Comparison of ENCODE assay signal across 8 mouse cellular contexts in the genomic region with DNA sequence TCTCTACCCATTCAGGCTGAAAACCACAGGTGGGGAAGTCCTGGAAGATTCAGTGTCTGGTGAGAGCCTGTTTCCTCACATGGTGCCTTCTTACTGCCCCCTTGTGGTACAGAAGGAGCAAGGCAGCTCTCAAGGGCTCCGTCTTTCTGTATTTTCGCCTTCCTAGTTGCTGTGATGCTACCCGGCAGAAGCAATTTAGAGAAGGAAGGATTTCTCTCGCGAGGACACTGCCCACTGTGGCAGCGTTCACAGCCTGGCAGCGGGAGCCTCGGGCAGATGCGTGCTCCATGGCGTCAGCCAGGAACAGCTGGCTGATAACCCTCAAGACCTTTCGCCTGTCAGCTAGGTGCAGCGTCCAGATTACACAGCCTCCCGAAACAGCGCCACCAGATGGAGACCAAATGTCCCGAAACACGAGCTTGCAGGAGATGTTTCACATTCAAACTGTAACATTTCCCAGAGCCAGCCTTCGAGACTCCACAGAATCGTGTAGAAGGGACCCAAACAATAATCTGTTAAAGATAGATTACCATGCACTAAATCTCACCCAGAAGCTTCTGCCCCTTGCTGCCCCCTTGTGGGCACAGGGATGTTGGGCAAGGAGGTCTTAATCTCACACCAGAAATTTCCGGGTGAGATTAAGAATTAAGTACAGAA. TPM values are rescaled to one million over a fixed set of nuclear protein-coding genes. Genes with fewer than 3 reads are reported as not detected.
DNase-seq lines count a peak whose midpoint lies in the region; ATAC-seq and TF ChIP-seq lines count a peak whose summit lies in the region.

No protein-coding gene starts in this region.

- H3K27ac ChIP-seq in ES-Bruce4 (ENCODE audit: insufficient read depth, low read length) = no peak overlapping the region
- H3K27ac ChIP-seq in forebrain, embryonic 11.5 days (ENCODE audit: low read depth, low read length) = no peak overlapping the region
- H3K27ac ChIP-seq in liver, embryonic 16.5 days (ENCODE audit: low read length) = no peak overlapping the region
- peak overlapping the region; percentile 87 for H3K27ac ChIP-seq in neural tube, embryonic 13.5 days (replicated peaks)

- no peaks in the 10 kb centered on the region for H3K9me3 ChIP-seq in ES-Bruce4 (replicated peaks; ENCODE audit: control insufficient read depth, insufficient read depth, low read length, poor library complexity, severe bottlenecking)
- H3K9me3 ChIP-seq in forebrain, embryonic 11.5 days (ENCODE audit: control insufficient read depth, low read length) = no peaks in the 10 kb centered on the region
- no peaks in the 10 kb centered on the region for H3K9me3 ChIP-seq in liver, embryonic 16.5 days (replicated peaks; ENCODE audit: control insufficient read depth, low read length)
- no peaks in the 10 kb centered on the region for H3K9me3 ChIP-seq in neural tube, embryonic 13.5 days

- no peaks in the 10 kb centered on the region for H3K4me1 ChIP-seq in ES-Bruce4 (ENCODE audit: control insufficient read depth, insufficient read depth, low read length)
- H3K4me1 ChIP-seq in forebrain, embryonic 11.5 days (replicated peaks; ENCODE audit: control insufficient read depth, insufficient read depth, low read length) = no peaks in the 10 kb centered on the region
- H3K4me1 ChIP-seq in liver, embryonic 16.5 days (ENCODE audit: control insufficient read depth, low read depth, low read length) = no peaks in the 10 kb centered on the region; the same call in 1 of the 2 replicates
- no peaks in the 10 kb centered on the region for H3K4me1 ChIP-seq in neural tube, embryonic 13.5 days (replicated peaks)

- WGBS in forebrain, embryonic 11.5 days = 10% methylated on average over 19 of the region's 19 CpGs
- 3% methylated on average over 19 of the region's 19 CpGs for WGBS in liver, embryonic 16.5 days (ENCODE audit: insufficient replicate concordance)
- WGBS in neural tube, embryonic 13.5 days = 8% methylated on average over 19 of the region's 19 CpGs

- H3K4me3 ChIP-seq in ES-Bruce4 (ENCODE audit: low read depth, low read length) = peak overlapping the region; percentile 50
- peak overlapping the region; percentile 35 for H3K4me3 ChIP-seq in forebrain, embryonic 11.5 days (ENCODE audit: low read depth, low read length)
- H3K4me3 ChIP-seq in liver, embryonic 16.5 days (ENCODE audit: low read depth, low read length) = peak overlapping the region; percentile 59
- H3K4me3 ChIP-seq in neural tube, embryonic 13.5 days = peak overlapping the region; percentile 46

- no peak for TF ChIP-seq POLR2A in ES-Bruce4 (IDR thresholded peaks at IDR 0.05; ENCODE audit: insufficient read depth, low read length)

- no peak overlapping the region for H3K9ac ChIP-seq in ES-Bruce4 (ENCODE audit: low read depth, poor library complexity, severe bottlenecking)
- peak overlapping the region; percentile 48 for H3K9ac ChIP-seq in forebrain, embryonic 11.5 days (ENCODE audit: low read length)
- H3K9ac ChIP-seq in liver, embryonic 16.5 days (ENCODE audit: low read depth, low read length) = no peak overlapping the region
- peak overlapping the region; percentile 75 for H3K9ac ChIP-seq in neural tube, embryonic 13.5 days

- no peak for TF ChIP-seq EP300 in ES-Bruce4 (IDR thresholded peaks at IDR 0.05; ENCODE audit: insufficient read depth, low read depth, low read length)

- peak; percentile 71 for ATAC-seq in forebrain, embryonic 11.5 days (replicated peaks; ENCODE audit: low FRiP score)
- ATAC-seq in liver, embryonic 16.5 days (ENCODE audit: low read depth) = peak; percentile 37
- ATAC-seq in neural tube, embryonic 13.5 days (ENCODE audit: low read depth) = peak; percentile 65

- intact Hi-C loops in heart, postnatal 10 days (cut with DNase I) = loop anchor here (1.0 to 5.0 kb wide), 3 partner anchors 82 to 469 kb away; no protein-coding TSS in a partner anchor

- peak; percentile 74 for DNase-seq in c-Kit-positive CD71-positive TER-119-negative erythroid progenitor cells, embryonic 14.5 days (ENCODE audit: low read depth)
- peak; percentile 82 for DNase-seq in forebrain, embryonic 11.5 days (ENCODE audit: low spot score)
- DNase-seq in heart, postnatal 10 days = peak; percentile 74 to 78
- DNase-seq in kidney, postnatal 4 days = peak; percentile 87 to 90
- peak; percentile 75 for DNase-seq in telencephalon, adult 2 months (ENCODE audit: low read depth, low spot score)

- no peaks in the 10 kb centered on the region for H3K27me3 ChIP-seq in ES-Bruce4 (ENCODE audit: control insufficient read depth, insufficient read depth, low read length, poor library complexity, severe bottlenecking)
- no peaks in the 10 kb centered on the region for H3K27me3 ChIP-seq in forebrain, embryonic 11.5 days (ENCODE audit: control insufficient read depth, insufficient read depth, low read length)
- no peaks in the 10 kb centered on the region for H3K27me3 ChIP-seq in liver, embryonic 16.5 days (ENCODE audit: control insufficient read depth, insufficient read depth, low read depth, low read length)
- H3K27me3 ChIP-seq in neural tube, embryonic 13.5 days = no peaks in the 10 kb centered on the region

- peak overlapping the region; percentile 70 for H3K4me2 ChIP-seq in forebrain, embryonic 11.5 days (ENCODE audit: low read depth, low read length, severe bottlenecking)
- H3K4me2 ChIP-seq in liver, embryonic 16.5 days (ENCODE audit: low read depth, low read length) = peak overlapping the region; percentile 83
- peak overlapping the region; percentile 77 for H3K4me2 ChIP-seq in neural tube, embryonic 13.5 days

- no peaks in the 10 kb centered on the region for H3K36me3 ChIP-seq in ES-Bruce4 (ENCODE audit: control insufficient read depth, insufficient read depth, low read length, poor library complexity, severe bottlenecking)
- no peaks in the 10 kb centered on the region for H3K36me3 ChIP-seq in forebrain, embryonic 11.5 days (ENCODE audit: control insufficient read depth, insufficient read depth, low read length)
- H3K36me3 ChIP-seq in liver, embryonic 16.5 days (ENCODE audit: control insufficient read depth, insufficient read depth) = no peaks in the 10 kb centered on the region
- H3K36me3 ChIP-seq in neural tube, embryonic 13.5 days = no peaks in the 10 kb centered on the region

- TF ChIP-seq CTCF in ES-Bruce4 (IDR thresholded peaks at IDR 0.05; ENCODE audit: low read depth, low read length) = peak; percentile 72

RNA-seq across cellular contexts. Expression of a gene that starts 41.7 kb away (rescaled TPM):
- 39.6 and 41.7 TPM in 2 replicates for polyA plus RNA-seq in ES-Bruce4 (2011; ENCODE audit: insufficient read depth, insufficient read length, low read depth, missing spikeins)
- polyA plus RNA-seq in forebrain, embryonic 11.5 days (2014; fragmentation: Nextera tagmentation; extraction: Ambion mirVana) = 47.8 and 48.5 TPM in 2 replicates
- 10 to 100 TPM; 14.1 to 15.2 TPM for total RNA-seq in heart, postnatal 10 days (2021)
- polyA plus RNA-seq in liver, embryonic 16.5 days (2015; fragmentation: Nextera tagmentation; extraction: Ambion mirVana) = 6.8 and 7.2 TPM in 2 replicates
- 31.1 and 32.7 TPM in 2 replicates for polyA plus RNA-seq in neural tube, embryonic 13.5 days (2015; fragmentation: Nextera tagmentation; extraction: Ambion mirVana)

Comparison
In these comparisons a context has a peak if more than half of its experiments do, and no peak if none do; other contexts are left out.
1. H3K9ac ChIP-seq: peak in forebrain, embryonic 11.5 days (single experiment) and neural tube, embryonic 13.5 days (single experiment); none in ES-Bruce4 (single experiment) and liver, embryonic 16.5 days (single experiment).
2. Peak in every context shown above with its lines, with median percentiles within 50 percentile points of each other: H3K4me3 ChIP-seq, DNase-seq, ATAC-seq and H3K4me2 ChIP-seq.